Mouse (Mus musculus) G1E (cell line): ENCODE results near the gene Arid3c. TPM values are rescaled to one million over a fixed set of nuclear protein-coding genes. Genes with fewer than 3 reads are reported as not detected.

Experiments
- ATAC-seq: 2 replicates; pipeline ENCODE4 v1.8.0; 2016; ENCODE audit warnings: mild to moderate bottlenecking; ENCODE audit not compliant: insufficient number of reproducible peaks, poor library complexity, low FRiP score, severe bottlenecking; ENCODE audit errors: extremely low read depth
- DNase-seq: peaks from one replicate; pipeline ENCODE4 v3.0.0; 2012; ENCODE audit warnings: low spot score
- H3K27me3 ChIP-seq: 2 replicates; pipeline ENCODE4 v1.6.1; 2012; ENCODE audit warnings: mild to moderate bottlenecking, low read length, inconsistent platforms; ENCODE audit not compliant: insufficient read depth
- H3K36me3 ChIP-seq: replicated peaks from 2 replicates; pipeline ENCODE3; 2012; ENCODE audit warnings: mild to moderate bottlenecking, inconsistent platforms
- H3K4me1 ChIP-seq: 2 replicates; pipeline ENCODE4 v1.6.1; 2012; ENCODE audit warnings: low read depth, low read length, inconsistent platforms, mixed read lengths; ENCODE audit not compliant: insufficient read depth
- H3K4me3 ChIP-seq: 2 replicates; pipeline ENCODE4 v1.5.1; 2012; ENCODE audit warnings: low read depth, mild to moderate bottlenecking, inconsistent platforms, low read length, moderate library complexity, mixed read lengths
- H3K9me3 ChIP-seq: replicated peaks from 2 replicates; pipeline ENCODE4 v1.6.1; 2012; ENCODE audit warnings: inconsistent platforms
- CTCF ChIP-seq: IDR thresholded peaks from 2 replicates; pipeline ENCODE4 v1.5.1; 2012; ENCODE audit warnings: low read depth, low read length, inconsistent platforms, mixed read lengths
- GATA1 ChIP-seq: IDR thresholded peaks from 2 replicates; pipeline ENCODE4 v1.6.1; 2012; ENCODE audit warnings: borderline replicate concordance, low read length, inconsistent platforms, mixed read lengths
- GATA2 ChIP-seq: IDR thresholded peaks from 2 replicates; pipeline ENCODE4 v1.6.1; 2012; ENCODE audit warnings: low read depth, low read length, inconsistent platforms, borderline replicate concordance
- POLR2AphosphoS5 ChIP-seq: IDR thresholded peaks from 2 replicates; pipeline ENCODE4 v1.6.1; 2012; ENCODE audit warnings: low read depth, low read length, inconsistent platforms; ENCODE audit not compliant: insufficient replicate concordance
- TAL1 ChIP-seq: conservative IDR thresholded peaks from 2 replicates; pipeline ENCODE4 v1.6.1; 2012; ENCODE audit warnings: low read depth, low read length, inconsistent platforms, mixed read lengths
- polyA plus RNA-seq: library from polyadenylated mRNA; stranded (reverse); fragments of >175 nt; gene quantifications from 2 replicates; pipeline ENCODE4 v1.2.3, GENCODE M21; 2012
- total RNA-seq, 2 experiments: library from RNA; stranded (forward) in 1 of 2; stranded (reverse) in 1 of 2; fragments of 200-1000 nt in 1 of 2; fragments of >200 nt in 1 of 2; fragmentation: Nextera tagmentation in 1 of 2; gene quantifications; 2 replicates each; pipeline ENCODE4 v1.2.3; 2014 to 2017

Gene Arid3c
- total and polyA plus RNA-seq, 3 experiments: not detected

DNA sequence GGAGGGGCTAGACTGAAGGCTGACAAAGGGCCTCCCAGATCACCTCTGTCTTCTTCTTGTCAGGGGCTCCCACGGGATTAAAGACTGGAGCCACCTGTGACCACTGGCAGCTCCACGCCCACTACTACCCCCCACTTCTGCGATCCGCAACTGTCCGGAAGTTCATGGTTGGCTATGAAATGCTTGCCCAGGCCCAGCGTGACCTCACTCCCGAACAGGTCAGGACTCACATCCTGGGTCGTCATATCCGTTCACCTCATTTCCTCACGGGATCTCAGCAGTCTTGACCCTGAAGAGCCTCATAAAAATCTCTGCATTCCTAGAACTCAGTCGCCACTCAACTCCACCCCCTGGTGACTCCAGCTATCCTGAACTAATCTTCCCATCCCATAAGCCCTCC lies 27.1 kb upstream of the Arid3c start:
- H3K4me3 ChIP-seq: no peak overlapping the region
- no peak for TF ChIP-seq CTCF
- TF ChIP-seq GATA1: no peak
- TF ChIP-seq TAL1: no peak
- no peak for TF ChIP-seq GATA2
- no peak for TF ChIP-seq POLR2AphosphoS5
- peaks cover 41% of the 10 kb centered on the region for H3K36me3 ChIP-seq
- H3K27me3 ChIP-seq: no peaks in the 10 kb centered on the region
- no peak for DNase-seq
- ATAC-seq: no peak
- no peaks in the 10 kb centered on the region for H3K9me3 ChIP-seq
- peaks cover 59% of the 10 kb centered on the region for H3K4me1 ChIP-seq

DNA sequence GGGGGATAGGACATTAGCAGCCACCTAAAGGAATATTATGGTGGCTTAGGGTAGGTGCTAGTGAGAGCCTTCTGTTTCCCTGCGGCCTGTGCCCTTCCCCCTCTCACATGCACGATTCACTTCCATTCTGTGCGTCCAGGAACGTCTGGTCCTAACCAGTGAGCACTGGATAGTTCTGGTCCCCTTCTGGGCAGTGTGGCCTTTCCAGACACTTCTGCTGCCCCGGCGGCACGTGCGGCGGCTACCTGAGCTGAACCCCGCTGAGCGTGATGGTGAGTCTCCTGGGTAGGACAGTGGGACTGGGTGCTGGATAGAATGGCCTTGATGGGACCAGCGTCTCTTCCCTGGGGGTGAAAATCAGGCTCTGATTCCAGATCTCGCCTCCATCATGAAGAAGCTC lies 26.4 kb upstream of the Arid3c start:
- peaks cover 41% of the 10 kb centered on the region for H3K36me3 ChIP-seq
- DNase-seq: no peak
- H3K9me3 ChIP-seq: no peaks in the 10 kb centered on the region
- peaks cover 58% of the 10 kb centered on the region for H3K4me1 ChIP-seq
- no peak overlapping the region for H3K4me3 ChIP-seq
- no peak for TF ChIP-seq TAL1
- TF ChIP-seq POLR2AphosphoS5: no peak
- no peak for TF ChIP-seq GATA2
- no peak for TF ChIP-seq CTCF
- TF ChIP-seq GATA1: no peak
- ATAC-seq: no peak
- no peaks in the 10 kb centered on the region for H3K27me3 ChIP-seq

DNA sequence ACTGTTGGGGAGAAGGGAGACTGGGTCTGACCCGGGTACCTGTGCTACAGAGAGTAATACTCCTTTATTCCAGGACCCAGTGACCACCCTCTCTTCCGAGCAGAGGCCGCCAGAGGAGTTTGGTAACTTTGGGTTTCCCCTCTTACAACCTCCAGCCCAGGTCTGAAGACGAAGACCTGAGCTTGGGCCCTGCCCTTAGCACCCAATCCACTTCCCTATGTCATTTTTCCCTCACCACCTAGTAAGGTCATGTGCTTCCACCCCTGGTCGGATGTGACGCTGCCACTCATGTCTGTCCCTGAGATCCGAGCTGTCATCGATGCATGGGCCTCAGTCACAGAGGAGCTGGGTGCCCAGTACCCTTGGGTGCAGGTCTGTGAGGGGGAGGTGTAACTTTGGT lies 25.5 kb upstream of the Arid3c start:
- H3K4me1 ChIP-seq: peaks cover 50% of the 10 kb centered on the region
- no peaks in the 10 kb centered on the region for H3K27me3 ChIP-seq
- H3K4me3 ChIP-seq: peak overlapping the region; percentile 89
- ATAC-seq: no peak
- peaks cover 41% of the 10 kb centered on the region for H3K36me3 ChIP-seq
- TF ChIP-seq GATA2: no peak
- TF ChIP-seq CTCF: no peak
- no peak for TF ChIP-seq TAL1
- no peak for TF ChIP-seq GATA1
- TF ChIP-seq POLR2AphosphoS5: no peak
- DNase-seq: no peak
- H3K9me3 ChIP-seq: no peaks in the 10 kb centered on the region

DNA sequence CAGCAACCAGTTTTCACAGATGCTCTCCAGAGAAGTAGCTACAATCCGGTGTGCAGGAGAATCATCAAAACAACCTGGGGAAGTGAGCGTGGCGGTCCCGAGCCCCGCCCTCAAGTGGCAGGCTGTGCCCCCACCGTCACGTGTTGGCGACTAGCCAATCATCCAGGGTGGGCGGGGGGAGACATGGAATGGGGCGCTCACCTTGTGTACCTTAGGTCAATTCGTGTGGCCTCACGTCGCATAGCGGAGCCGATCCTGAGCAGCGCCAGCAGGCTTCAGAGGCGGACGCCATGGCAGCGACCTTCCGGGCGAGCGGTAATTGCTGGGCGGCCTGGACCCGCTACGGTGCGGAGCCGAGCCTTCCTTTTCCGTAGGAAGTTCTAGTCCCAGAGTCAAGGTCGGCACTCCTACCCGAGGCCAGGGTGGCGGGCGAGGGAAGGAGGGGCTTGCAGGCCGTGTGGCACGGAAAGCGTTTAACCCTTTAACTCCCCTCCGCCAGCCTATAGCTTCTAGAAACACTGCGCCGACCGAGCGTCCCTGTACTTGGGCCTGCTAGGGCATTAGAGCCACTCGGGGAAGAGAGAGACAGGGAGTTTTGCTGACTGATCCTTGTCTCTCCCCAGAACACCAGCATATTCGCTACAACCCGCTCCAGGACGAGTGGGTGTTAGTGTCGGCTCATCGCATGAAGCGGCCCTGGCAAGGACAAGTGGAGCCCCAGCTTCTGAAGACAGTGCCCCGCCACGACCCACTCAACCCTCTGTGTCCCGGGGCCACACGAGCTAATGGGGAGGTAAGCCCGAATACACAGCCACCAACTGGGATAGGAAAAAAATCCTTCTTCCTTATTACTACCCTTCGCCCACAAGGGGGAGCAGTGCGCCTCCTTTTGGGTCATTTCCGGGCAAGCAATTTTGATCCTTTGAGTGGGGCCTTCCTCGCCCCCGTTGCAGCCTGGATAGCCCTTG lies 24.7 kb upstream of the Arid3c start, which contains the start of gene Sigmar1:
TSS of gene Sigmar1 (minus strand) at position 820 of the 968 bp plus-strand sequence.
- ATAC-seq (peak; percentile 74), DNase-seq (peak; percentile 95)
- H3K27me3 ChIP-seq: no peaks in the 10 kb centered on the region
- H3K36me3 ChIP-seq: peaks cover 41% of the 10 kb centered on the region
- H3K4me1 ChIP-seq: peaks cover 43% of the 10 kb centered on the region
- no peaks in the 10 kb centered on the region for H3K9me3 ChIP-seq
- H3K4me3 ChIP-seq: peak within 1 kb of the TSS; percentile 89
- TF ChIP-seq POLR2AphosphoS5 (peak; percentile 66; the same call in 1 of the 2 replicates), CTCF (peak; percentile 54), GATA1 (no peak)

DNA sequence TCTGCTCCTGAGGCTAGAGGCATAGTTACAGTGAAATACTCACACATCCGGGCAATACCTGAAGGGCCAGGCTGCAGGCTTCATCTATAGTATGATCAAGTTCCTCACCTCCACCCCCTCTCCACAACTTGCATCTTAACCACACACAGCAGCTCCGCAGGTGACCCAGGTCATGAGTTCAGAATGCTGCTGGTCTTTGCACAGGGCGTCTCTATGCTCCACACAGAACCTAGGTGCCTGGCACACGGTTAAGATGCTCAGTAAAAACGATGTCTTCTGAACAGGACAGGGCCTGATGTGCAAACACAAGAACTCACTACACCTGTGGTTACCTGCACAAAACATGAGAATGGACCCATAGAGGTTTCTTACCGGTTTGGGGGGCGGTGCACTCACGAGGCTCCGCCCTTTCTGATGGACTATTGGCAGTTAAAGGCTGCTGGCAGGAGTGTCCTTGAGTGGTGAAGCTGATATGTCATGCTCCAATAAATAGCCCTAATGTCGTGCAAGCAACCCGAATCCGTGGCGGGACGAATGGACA lies 23.9 kb upstream of the Arid3c start, which contains the start of gene Galt:
TSS of gene Galt (plus strand) at position 432 of the 541 bp plus-strand sequence.
- no peaks in the 10 kb centered on the region for H3K27me3 ChIP-seq
- H3K4me3 ChIP-seq: peak within 1 kb of the TSS; percentile 89
- peaks cover 38% of the 10 kb centered on the region for H3K36me3 ChIP-seq
- DNase-seq (no peak), ATAC-seq (peak; percentile 54)
- TF ChIP-seq GATA1 (no peak), GATA2 (no peak), TAL1 (no peak), CTCF (no peak), POLR2AphosphoS5 (no peak)
- no peaks in the 10 kb centered on the region for H3K9me3 ChIP-seq
- H3K4me1 ChIP-seq: peaks cover 35% of the 10 kb centered on the region

DNA sequence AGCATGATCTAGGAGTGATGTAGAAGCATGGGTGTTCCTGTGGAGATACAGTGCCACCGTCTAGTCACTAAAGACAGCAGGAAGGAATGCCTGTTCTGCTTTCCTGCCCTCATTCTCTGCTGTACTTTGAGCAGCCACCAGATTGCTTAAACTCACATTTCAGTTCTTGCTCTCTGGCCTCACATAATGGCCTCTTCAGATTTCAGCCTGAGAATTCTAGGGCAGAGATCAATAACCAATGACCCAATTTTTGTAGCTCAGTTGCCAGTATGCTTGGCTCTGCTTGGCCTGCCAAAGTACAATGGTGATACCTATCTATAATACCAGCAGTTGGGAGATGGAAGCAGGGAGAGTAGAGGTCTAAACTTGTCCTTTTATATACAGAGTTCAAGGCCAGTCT lies 14.1 kb upstream of the Arid3c start:
- no peaks in the 10 kb centered on the region for H3K36me3 ChIP-seq
- no peak for DNase-seq
- H3K4me1 ChIP-seq: peaks cover 14% of the 10 kb centered on the region
- H3K9me3 ChIP-seq: peaks cover 20% of the 10 kb centered on the region
- no peak for ATAC-seq
- peaks cover 22% of the 10 kb centered on the region for H3K27me3 ChIP-seq
- TF ChIP-seq TAL1 (no peak), CTCF (no peak), GATA1 (no peak), GATA2 (no peak), POLR2AphosphoS5 (no peak)
- no peak overlapping the region for H3K4me3 ChIP-seq
